Mouse (Mus musculus): ENCODE data around the gene Insr. TPM values are rescaled to one million over a fixed set of nuclear protein-coding genes. Genes with fewer than 3 reads are reported as not detected.
"Not testable (repeated sequence)": the region's sequence is repeated elsewhere in the genome, so short reads cannot be mapped to it uniquely, and the experiment has no call there.

The Insr gene
- total RNA-seq (2021), result 10 to 100 TPM; 54.4 to 63.5 TPM
- long read RNA-seq, experiment 1, partial matches to known transcripts, result 0 of 10 reads
- long read RNA-seq, experiment 1, other reads (novel, unspliced or antisense), result 10 of 10 reads
- long read RNA-seq, experiment 2, partial matches to known transcripts, result 0 of 8 reads
- long read RNA-seq, experiment 2, other reads (novel, unspliced or antisense), result 8 of 8 reads

DNA sequence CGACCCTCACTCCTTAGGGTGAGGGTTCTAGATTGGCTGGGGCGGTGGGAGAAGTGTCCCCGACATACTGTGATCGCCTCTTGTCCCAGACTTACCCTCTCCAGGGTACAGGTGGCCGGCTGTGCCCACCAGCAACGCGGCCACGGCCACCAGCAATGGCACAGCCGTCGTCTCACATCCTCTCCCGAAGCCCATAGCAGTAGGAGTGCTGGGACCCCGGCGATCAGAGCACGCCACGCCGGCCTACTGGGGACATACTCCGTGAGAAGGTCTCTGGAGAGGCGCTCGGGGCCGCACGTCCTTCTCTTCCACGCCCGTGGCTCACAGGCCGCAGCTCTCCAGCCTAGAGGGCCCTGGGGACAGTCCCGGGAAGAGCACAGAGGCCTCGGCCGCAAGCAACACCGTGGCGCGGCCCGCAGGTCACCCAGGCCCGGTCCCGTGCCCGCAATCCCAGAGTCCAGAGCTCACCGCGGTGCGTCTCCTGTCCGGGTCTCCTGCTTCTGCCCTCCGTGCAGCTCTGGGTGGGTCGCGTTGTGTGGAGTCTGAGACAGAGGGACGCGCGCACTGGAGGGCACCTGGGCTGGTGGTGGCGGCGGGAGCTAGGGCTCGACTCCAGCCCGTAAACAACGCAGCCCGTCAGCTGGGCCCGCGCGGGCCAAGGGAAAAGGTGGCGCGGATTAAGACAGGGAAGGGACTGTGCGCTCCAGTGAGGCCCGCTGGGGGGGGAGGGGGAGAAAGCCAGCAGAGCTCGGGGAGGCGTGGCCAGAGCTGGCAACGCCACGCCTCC lies at the start of gene Insr:
Gene Insr, minus strand, starts transcription at position 684 of the 787 bp plus-strand sequence.
- no peak for TF ChIP-seq CTCF (IDR thresholded peaks at IDR 0.05)
- H3K27ac ChIP-seq, result peak within 1 kb of the TSS; percentile 98
- DNase-seq, result peak; percentile 97
- intact Hi-C loops (cut with DNase I), result loop anchor here (1.0 to 5.0 kb wide), 2 partner anchors 42 to 58 kb away; no protein-coding TSS in a partner anchor
- peak within 1 kb of the TSS; percentile 89 for H3K4me3 ChIP-seq

DNA sequence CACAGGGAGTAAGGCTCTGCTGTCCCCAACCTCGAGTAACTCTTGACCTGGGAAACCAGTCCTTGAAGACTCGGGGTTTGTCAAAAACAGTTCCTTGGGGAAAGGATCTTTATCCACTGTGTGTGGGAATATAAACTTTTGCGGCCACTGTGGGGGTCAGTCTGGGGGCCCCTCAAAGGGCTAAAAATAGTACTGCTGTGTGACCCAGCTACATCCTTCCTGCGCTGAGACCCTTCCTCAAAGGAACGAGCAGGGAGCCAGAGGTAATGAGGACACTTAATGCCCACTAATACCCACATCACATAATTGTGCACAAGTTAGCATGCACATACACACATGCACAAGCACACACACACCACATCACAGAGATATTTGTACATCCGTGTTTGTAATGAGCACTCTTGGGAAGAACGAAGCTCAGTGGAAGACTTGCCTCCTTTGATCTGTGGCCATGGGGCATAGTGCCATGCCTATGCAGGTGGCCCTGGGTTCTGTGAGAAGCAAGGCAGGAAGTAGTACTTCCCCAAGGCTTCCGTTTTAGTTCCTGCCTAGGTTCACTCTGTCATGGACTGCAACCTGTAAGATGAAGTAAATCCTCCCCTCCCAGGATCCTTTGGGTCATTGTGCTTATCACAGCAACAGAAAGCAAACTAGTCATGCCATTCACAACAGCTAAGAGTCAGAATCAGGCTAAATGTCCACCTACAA lies 48.3 kb upstream of the Insr start:
- TF ChIP-seq CTCF (IDR thresholded peaks at IDR 0.05), result no peak
- no peak for DNase-seq
- H3K27ac ChIP-seq, result no peak overlapping the region
- intact Hi-C loops (cut with DNase I), result no loop called here
- no peak overlapping the region for H3K4me3 ChIP-seq

DNA sequence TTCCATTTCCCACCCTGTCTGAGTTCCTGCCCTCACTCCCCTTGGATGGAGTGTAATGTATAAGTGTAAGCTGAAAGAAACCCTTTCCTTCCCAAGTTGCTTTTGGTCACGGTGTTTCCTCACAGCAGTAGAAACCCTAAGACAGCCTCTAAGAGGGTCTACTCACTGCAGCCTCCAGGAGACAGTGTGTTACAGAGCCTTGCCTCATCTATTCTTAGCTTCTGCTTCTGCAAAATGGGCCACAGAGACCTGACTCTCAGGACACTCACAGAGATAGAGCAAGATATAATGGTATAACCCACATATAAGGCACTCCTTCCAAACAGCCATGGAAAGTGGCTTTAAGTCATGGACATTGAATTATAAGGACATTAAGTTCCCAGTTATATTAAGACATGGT lies 47.6 kb upstream of the Insr start:
- Histone ChIP-seq H3K27ac (no peak overlapping the region), H3K4me3 (no peak overlapping the region)
- no peak for DNase-seq
- TF ChIP-seq CTCF (IDR thresholded peaks at IDR 0.05), result no peak
- intact Hi-C loops (cut with DNase I), result no loop called here

DNA sequence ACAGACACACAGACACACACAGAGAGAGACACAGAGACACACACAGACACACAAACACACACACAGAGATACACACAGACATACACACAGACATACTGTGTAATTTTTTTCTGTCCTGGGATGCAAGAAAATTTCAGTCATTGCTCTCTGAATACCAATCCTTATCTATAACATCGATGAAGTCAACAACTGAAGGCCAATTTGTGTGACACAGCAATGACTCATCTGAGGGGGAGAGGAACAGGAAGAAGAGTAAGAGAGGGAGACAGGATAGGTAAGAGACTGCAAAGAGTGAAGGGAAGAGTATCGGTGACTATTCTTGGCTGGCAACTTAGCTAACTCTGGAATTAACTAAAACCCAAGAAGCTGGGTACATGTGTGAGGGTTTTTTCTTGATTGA lies 44.8 kb upstream of the Insr start:
- no peak for TF ChIP-seq CTCF (IDR thresholded peaks at IDR 0.05)
- no peak for DNase-seq
- Histone ChIP-seq H3K27ac (no peak overlapping the region), H3K4me3 (no peak overlapping the region)
- intact Hi-C loops (cut with DNase I), result no loop called here

DNA sequence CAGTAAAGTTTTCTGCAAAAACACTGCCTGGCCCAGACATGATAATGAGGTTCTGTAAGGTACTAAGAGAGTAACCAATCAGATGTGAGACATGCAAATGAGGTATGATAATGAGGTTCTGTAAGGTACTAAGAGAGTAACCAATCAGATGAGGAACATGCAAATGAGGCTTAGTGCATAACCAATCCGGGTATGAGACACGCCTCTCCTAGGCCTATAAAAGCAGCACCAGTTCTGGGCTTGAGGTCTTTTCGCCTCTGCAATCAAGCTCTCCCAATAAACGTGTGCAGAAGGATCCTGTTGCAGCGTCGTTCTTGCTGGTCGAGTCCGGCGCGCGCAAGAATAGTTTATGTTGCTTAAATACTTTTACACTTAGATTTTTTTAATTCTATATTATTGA lies 39.9 kb upstream of the Insr start:
- intact Hi-C loops (cut with DNase I); H3K27ac ChIP-seq; H3K4me3 ChIP-seq; DNase-seq: not testable (repeated sequence)

DNA sequence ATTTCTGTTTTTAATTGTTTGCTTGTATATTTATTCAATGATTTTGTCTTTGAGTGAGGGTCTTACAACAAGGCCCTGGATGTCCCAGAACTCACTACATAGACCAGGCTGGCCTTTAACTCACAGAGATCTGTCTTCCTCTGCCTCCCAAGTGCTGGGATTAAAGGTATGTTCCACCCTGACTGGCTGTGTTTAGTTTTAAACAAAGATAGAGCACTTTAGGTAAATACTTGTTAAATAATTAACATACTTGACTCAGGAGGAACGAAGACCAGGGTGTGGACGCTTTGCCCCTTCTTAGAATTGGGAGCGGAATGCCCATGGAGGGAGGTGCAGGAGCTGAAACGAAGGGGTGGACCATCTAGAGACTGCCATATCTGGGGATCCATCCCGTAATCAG lies 37.2 kb upstream of the Insr start:
- no peak for TF ChIP-seq CTCF (IDR thresholded peaks at IDR 0.05)
- intact Hi-C loops (cut with DNase I), result no loop called here
- Histone ChIP-seq H3K4me3 (no peak overlapping the region), H3K27ac (no peak overlapping the region)
- no peak for DNase-seq

DNA sequence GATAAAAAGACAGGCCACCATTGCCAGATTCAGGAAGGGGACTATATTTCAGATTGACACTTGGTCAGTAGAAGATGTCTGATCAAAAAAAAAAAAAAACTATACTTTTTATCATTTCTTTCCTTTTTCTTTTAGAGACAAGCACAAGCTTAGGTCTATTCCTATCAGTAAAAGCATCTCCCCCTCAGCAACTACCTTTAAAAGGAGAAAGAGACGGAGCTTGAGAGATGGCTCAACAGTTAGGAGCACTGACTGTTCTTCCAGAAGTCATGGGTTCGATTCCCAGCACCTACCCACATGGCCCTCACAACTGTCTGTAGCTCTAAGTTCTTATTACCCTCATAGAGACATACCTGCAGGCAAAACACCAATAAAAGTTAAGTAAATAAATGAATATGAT lies 34.9 kb upstream of the Insr start:
- H3K4me3 ChIP-seq, result no peak overlapping the region
- no peak for TF ChIP-seq CTCF (IDR thresholded peaks at IDR 0.05)
- no peak overlapping the region for H3K27ac ChIP-seq
- intact Hi-C loops (cut with DNase I), result no loop called here
- no peak for DNase-seq

DNA sequence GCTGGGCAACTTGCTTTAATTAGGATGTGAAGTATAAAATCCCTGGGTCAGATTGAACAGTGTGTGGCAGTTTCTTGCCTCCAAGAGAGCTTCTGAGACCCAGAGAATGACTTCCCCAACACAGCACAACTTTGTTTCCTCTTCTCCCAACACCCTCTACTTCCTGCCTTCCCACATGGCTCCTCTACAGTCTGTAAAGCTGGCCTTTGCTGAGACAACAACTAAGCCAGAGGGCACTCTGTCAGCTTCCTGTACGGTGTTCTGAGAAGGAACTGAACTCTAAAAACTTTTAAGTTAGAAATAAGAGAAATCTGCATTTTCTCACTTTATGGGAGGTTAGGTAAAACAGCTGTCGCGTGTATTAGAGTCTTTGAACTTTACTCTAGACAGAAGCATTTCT lies 34.4 kb upstream of the Insr start:
- intact Hi-C loops (cut with DNase I), result no loop called here
- TF ChIP-seq CTCF (IDR thresholded peaks at IDR 0.05), result no peak
- no peak for DNase-seq
- Histone ChIP-seq H3K4me3 (no peak overlapping the region), H3K27ac (no peak overlapping the region)

DNA sequence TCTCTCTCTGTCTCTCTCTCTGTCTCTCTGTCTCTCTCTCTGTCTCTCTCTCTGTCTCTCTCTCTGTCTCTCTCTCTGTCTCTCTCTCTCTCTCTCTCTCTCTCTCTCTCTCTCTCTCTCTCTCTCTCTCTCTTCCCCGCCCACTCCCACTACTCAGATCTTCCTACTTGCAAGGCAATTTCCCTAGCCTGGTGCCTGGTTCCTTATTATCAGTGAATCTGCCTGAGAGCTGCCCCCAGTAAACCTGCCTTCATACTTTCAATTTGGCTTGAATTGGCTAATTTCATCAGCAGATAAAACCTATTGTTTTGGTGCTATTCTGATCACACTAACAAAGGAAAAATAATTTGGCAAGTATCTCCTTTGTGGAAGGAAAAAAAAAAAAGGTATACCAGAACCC lies 34.0 kb upstream of the Insr start:
- H3K27ac ChIP-seq; H3K4me3 ChIP-seq; DNase-seq; intact Hi-C loops (cut with DNase I): not testable (repeated sequence)

DNA sequence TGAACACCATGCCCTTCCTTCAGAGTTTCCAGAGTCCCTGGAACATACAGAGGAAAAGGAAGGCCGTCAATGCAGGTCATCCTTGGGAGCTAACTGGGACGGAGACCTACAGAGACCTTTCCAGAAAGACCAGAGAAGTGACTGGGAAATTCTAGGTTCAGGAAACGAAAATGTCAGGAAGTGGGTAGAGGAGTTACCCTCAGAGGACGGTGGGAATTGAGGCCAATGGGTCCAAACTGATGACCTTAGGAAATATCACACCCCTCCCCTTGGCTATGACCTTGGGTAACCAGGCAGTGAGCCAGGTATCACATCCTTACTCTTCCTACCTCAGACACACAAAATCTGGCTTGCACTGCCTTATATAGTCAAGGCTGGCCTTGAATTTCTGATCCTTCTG lies 32.1 kb upstream of the Insr start:
- DNase-seq, result no peak
- no peak for TF ChIP-seq CTCF (IDR thresholded peaks at IDR 0.05)
- no peak overlapping the region for H3K4me3 ChIP-seq
- intact Hi-C loops (cut with DNase I), result no loop called here
- H3K27ac ChIP-seq, result no peak overlapping the region

DNA sequence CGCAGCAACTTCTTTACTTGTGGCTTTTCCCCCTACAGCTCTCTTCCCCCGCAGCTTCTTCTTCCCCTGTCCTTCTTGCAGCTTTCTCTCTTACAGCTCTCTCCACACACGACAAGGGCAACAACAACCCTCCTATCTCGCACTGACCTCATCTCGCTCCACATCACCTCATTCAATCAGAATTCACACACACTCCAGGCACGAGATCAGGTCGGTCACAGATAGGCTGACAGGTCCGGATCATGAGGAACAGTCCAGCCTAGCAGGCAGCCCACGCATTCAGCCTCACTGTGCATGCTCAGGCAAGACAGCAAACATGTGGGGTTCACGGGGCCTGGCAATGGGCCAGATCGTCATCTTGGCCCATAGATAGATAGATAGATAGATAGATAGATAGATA lies 30.2 kb upstream of the Insr start:
- DNase-seq, result no peak
- intact Hi-C loops (cut with DNase I), result no loop called here
- H3K4me3 ChIP-seq, result no peak overlapping the region
- TF ChIP-seq CTCF (IDR thresholded peaks at IDR 0.05), result no peak
- no peak overlapping the region for H3K27ac ChIP-seq

DNA sequence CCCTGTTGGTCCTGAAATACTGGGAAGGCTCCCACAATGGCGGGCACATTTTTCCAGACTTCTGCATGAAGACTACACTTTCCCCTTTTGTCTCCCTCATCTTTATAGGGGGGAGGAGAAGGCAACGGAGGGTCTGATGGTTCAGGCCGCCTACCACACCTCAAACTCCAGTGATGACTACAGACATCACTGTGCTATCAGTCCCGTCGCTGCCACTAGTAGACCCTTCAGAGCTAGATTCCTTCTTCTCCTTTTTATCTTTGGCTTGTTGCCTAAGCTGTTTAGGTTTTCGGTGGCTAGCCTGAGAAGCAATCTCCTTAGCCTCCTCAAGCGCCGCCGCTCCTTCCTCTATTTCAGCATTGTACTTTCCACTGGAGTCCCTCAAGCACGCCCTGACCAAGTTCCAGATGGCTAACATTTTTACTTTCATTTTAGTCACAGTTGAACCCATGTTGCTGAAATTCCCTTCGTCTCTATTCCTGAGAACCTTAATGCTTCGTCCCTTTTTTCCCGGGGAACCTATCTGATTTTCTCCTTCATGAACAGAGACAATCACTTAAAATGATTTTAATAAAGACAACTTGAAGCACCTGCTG lies 28.9 kb upstream of the Insr start:
- H3K4me3 ChIP-seq; DNase-seq; H3K27ac ChIP-seq; intact Hi-C loops (cut with DNase I): not testable (repeated sequence)

DNA sequence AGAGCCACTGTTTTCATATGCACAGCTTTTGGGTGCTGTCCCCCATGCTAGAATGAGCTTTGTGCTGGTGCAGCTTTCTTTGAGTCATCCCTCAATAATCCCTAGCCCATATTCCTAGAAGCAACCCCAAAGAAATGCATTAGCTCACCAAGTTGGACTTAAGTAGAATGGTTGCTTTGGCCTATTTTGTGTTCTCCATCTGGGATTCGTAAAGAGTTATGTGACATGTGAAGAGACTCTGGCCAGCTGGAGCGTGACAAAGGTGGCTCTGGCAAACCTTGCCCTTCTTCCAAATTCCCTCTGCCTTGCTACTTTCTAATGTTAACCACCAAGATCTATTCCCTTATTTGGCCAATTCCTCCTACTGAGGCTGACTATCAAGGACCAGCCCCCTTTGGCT lies 22.7 kb upstream of the Insr start:
- TF ChIP-seq CTCF (IDR thresholded peaks at IDR 0.05), result no peak
- Histone ChIP-seq H3K4me3 (no peak overlapping the region), H3K27ac (no peak overlapping the region)
- intact Hi-C loops (cut with DNase I), result no loop called here
- no peak for DNase-seq

All from gastrocnemius, adult 2 months (tissue).